Mouse (Mus musculus) spleen, adult 2 months (tissue): ENCODE data around the gene Tmem87b. TPM values are rescaled to one million over a fixed set of nuclear protein-coding genes. Genes with fewer than 3 reads are reported as not detected.

Experiments
- DNase-seq, 2 experiments: peaks; one replicate each; pipeline versions ENCODE4 v3.0.0 to v3.0.0-alpha.2; 2012 to 2021; ENCODE audit warnings: low spot score in 2 of 2, low read depth in 1 of 2
- H3K27ac ChIP-seq: fragments of 200-500 bp; 2 replicates; pipeline ENCODE4 v1.5.1; 2012; ENCODE audit warnings: low read length, inconsistent platforms; ENCODE audit not compliant: insufficient read depth
- H3K27me3 ChIP-seq: fragments of 200-500 bp; 2 replicates; pipeline ENCODE4 v1.6.1; 2012; ENCODE audit warnings: mild to moderate bottlenecking, moderate library complexity, low read length, inconsistent platforms; ENCODE audit not compliant: control insufficient read depth, insufficient read depth
- H3K36me3 ChIP-seq: fragments of 200-500 bp; 2 replicates; pipeline ENCODE4 v1.6.1; 2012; ENCODE audit warnings: mild to moderate bottlenecking, low read length, inconsistent platforms; ENCODE audit not compliant: control insufficient read depth, insufficient read depth
- H3K4me1 ChIP-seq: fragments of 200-500 bp; 2 replicates; pipeline ENCODE4 v1.6.1; 2011; ENCODE audit warnings: inconsistent platforms; ENCODE audit not compliant: control insufficient read depth, insufficient read depth, insufficient read length
- H3K4me3 ChIP-seq: fragments of 200-500 bp; 2 replicates; pipeline ENCODE4 v1.5.1; 2011; ENCODE audit warnings: mild to moderate bottlenecking, inconsistent platforms; ENCODE audit not compliant: insufficient read depth, insufficient read length; ENCODE audit errors: extremely low read depth
- CTCF ChIP-seq: fragments of 200-500 bp; IDR thresholded peaks from 2 replicates; pipeline ENCODE4 v1.5.1; 2011; ENCODE audit warnings: mild to moderate bottlenecking, inconsistent platforms; ENCODE audit not compliant: insufficient read depth, insufficient read length, insufficient replicate concordance; ENCODE audit errors: extremely low read depth
- POLR2A ChIP-seq: fragments of 200-500 bp; IDR thresholded peaks from 2 replicates; pipeline ENCODE4 v1.6.1; 2011; ENCODE audit warnings: low read depth, low read length, inconsistent platforms
- WGBS: fragments of 180-500 bp; shearing (Covaris S2); methylation state at CpG from one replicate; pipeline ENCODE4 v1.1.7; 2018; 5-methylcytosine and 5-hydroxymethylcytosine counted together
- polyA plus RNA-seq: library from polyadenylated mRNA; depleted of rRNA; stranded (reverse); fragments of >200 nt; gene quantifications from 2 replicates; pipeline ENCODE4 v1.2.3, GENCODE M21; 2012

The Tmem87b gene
- polyA plus RNA-seq, 1 experiment = 5.9 TPM

DNA sequence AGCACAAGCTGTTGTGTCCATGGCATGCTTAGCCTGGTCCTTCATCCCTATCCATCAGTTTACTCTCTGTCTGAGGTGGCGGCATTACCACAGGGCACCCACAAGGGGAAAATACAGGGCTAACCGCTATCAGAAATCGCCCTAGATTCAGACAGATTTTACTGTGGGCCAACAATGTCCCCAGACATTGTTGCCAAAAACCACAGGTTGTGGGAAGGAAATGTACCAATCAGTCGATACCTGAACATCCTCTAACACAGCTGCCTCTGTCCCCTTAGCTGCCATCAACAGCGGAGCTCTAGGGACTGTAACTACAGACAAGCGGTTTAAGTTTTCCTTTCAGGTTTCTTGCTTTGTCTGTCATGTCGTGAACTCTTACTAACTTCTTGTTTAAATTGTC lies 33.1 kb upstream of the Tmem87b start:
- no peak overlapping the region for H3K4me3 ChIP-seq
- WGBS = 33% methylated on average over 7 of the region's 7 CpGs
- H3K4me1 ChIP-seq = no peaks in the 10 kb centered on the region
- no peaks in the 10 kb centered on the region for H3K27me3 ChIP-seq
- H3K36me3 ChIP-seq = no peaks in the 10 kb centered on the region
- TF ChIP-seq POLR2A (no peak), CTCF (no peak)
- no peak for DNase-seq
- H3K27ac ChIP-seq = no peak overlapping the region

GRCm38 (mm10) chr2:128786341-128786740 lies 31.6 kb upstream of the Tmem87b start:
- DNase-seq = no peak
- H3K4me1 ChIP-seq = no peaks in the 10 kb centered on the region
- H3K27ac ChIP-seq = no peak overlapping the region
- H3K36me3 ChIP-seq = no peaks in the 10 kb centered on the region
- 86% methylated on average over 5 of the region's 5 CpGs for WGBS
- no peak overlapping the region for H3K4me3 ChIP-seq
- H3K27me3 ChIP-seq = no peaks in the 10 kb centered on the region
- no peak for TF ChIP-seq CTCF
- TF ChIP-seq POLR2A = no peak

DNA sequence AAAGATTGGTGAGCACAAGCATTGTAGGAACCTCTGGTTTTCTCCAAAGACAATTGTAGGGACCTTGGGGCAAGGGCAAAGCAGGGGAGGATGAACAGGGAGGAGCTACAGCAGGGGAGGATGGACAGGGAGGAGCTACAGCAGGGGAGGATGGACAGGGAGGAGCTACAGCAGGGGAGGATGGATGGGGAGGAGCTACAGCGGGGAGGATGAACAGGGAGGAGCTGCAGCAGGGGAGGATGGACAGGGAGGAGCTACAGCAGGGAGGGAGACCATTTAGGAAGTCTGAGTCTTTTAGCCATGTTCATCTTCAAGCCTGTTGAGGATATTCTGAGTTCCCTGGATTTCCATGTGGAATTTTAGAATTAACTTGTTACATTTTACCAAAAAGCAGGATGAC lies 31.1 kb upstream of the Tmem87b start:
- Histone ChIP-seq H3K27ac (no peak overlapping the region), H3K4me1 (no peaks in the 10 kb centered on the region), H3K36me3 (no peaks in the 10 kb centered on the region), H3K4me3 (no peak overlapping the region), H3K27me3 (no peaks in the 10 kb centered on the region)
- no peak for DNase-seq
- TF ChIP-seq POLR2A (no peak), CTCF (no peak)
- 78% methylated on average over 1 of the region's 1 CpGs for WGBS

- Histone ChIP-seq H3K36me3 (no peaks in the 10 kb centered on the region), H3K4me1 (no peaks in the 10 kb centered on the region)
- 63% methylated on average over 3 of the region's 3 CpGs for WGBS
Observed at GRCm38 (mm10) chr2:128787805-128788204, 30.1 kb upstream of the Tmem87b start.

DNA sequence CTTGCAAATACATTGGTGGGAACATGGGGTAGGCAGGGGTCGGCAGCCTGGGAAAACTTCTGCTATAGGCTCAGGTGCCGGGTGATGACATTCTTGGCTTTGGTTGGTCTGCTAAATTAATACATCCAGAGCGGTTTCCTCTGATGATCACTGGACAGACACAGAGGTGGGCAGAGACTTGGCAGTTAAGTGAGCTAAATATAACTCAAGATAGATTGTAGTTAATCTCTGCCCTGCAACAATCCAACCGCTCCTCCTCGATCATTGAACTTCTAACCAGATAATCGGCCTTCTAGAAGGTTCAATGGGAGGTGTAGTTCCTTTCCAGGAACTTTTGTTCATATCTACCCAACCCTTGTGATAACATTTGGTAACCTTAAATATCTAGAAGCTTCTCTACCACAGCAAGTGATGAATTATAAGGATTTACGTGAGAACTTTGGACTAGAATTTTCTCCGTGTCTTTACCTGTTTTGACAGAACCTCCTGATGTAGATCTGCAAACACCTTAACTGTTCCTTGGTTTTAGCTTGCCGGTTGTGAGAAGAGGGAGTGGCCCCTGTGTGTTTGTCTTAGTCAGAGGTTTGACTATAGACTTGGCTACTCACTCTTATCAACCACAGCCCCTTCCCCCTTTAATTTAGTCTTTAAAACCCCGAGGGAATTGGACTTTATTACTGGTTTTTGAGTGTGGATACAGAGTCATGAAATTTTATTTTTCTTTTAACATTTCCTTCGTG lies 26.9 kb upstream of the Tmem87b start:
- no peaks in the 10 kb centered on the region for H3K27me3 ChIP-seq
- H3K4me3 ChIP-seq = no peak overlapping the region
- 85% methylated on average over 11 of the region's 11 CpGs for WGBS
- no peak overlapping the region for H3K27ac ChIP-seq
- no peaks in the 10 kb centered on the region for H3K4me1 ChIP-seq
- H3K36me3 ChIP-seq = no peaks in the 10 kb centered on the region
- TF ChIP-seq CTCF (no peak), POLR2A (no peak)
- DNase-seq = no peak

More at GRCm38 (mm10) chr2:128787805-128788204, 30.1 kb upstream of the Tmem87b start:
- no peak overlapping the region for H3K27ac ChIP-seq
- TF ChIP-seq CTCF = no peak
- no peak for TF ChIP-seq POLR2A
- no peaks in the 10 kb centered on the region for H3K27me3 ChIP-seq
- DNase-seq = no peak
- no peak overlapping the region for H3K4me3 ChIP-seq

- Histone ChIP-seq H3K36me3 (no peaks in the 10 kb centered on the region), H3K27me3 (no peaks in the 10 kb centered on the region), H3K27ac (no peak overlapping the region), H3K4me1 (no peaks in the 10 kb centered on the region), H3K4me3 (no peak overlapping the region)
- no peak for TF ChIP-seq POLR2A
- TF ChIP-seq CTCF = no peak
- 86% methylated on average over 6 of the region's 6 CpGs for WGBS
- no peak for DNase-seq
Observed at GRCm38 (mm10) chr2:128793958-128794357, 24.0 kb upstream of the Tmem87b start.

- Histone ChIP-seq H3K4me1 (no peaks in the 10 kb centered on the region), H3K27ac (no peak overlapping the region), H3K36me3 (no peaks in the 10 kb centered on the region), H3K27me3 (no peaks in the 10 kb centered on the region), H3K4me3 (no peak overlapping the region)
- 21% methylated on average over 6 of the region's 6 CpGs for WGBS
- no peak for DNase-seq
- no peak for TF ChIP-seq POLR2A
- no peak for TF ChIP-seq CTCF
Observed at GRCm38 (mm10) chr2:128796463-128796862, 21.5 kb upstream of the Tmem87b start.
